Mouse (Mus musculus) v-Abl transformed pro-B cells (cell line): ENCODE data around the gene Pum1.

Experiments
- in situ Hi-C, 2 experiments: fragments of 400-800 bp; cut with MboI; formaldehyde crosslinking; loops; one replicate each; pipeline ENCODE4 v1.15.1; 2025; ENCODE audit not compliant: unreplicated experiment in 2 of 2

Pum1 gene

DNA sequence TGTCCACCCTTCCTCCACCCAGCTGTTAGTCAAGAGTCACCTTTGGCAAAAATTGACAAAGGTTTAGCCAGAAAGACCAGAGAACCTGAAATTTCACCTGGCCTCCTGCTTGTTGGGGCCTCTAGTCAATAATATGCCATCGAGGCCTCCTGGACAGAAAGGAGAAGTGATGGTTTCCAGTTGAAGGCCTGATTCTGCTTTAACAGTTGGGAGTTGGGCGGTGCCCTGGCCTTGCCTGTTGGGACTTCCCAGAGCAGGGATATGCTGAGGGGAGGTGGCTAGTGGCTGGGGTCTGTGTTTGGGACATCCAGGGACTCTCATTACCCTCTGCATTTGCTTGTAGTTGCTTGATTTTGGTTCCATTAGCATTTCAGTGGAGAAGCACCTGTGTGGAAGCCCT, 119.4 kb downstream of the Pum1 start:
- in situ Hi-C loops = loop anchor here in 1 of 2 experiments (10.0 kb wide), 1 partner anchor 1052 kb away; the partner anchor contains the start of gene Ptpru

DNA sequence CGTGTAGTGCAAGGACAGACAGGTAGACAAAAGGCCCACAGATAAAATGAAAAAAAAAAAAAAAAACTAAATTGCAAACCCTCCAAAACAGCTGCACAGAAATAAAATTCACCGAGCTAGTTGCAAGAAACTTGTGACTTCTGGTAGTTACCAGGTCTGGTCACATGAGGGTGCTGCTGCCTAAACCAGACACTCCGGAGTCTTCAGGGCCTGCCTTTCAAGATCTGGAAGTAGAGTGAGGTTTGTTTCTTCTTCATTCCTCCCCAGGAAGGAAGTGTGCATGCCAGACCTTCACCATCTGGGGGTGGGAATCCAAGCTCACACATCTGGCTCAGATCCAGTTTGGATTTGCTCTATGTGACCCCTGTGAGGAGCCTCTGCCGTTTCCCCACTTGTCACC, 121.6 kb downstream of the Pum1 start:
- in situ Hi-C loops = loop anchor here (5.0 to 10.0 kb wide), 4 partner anchors 93 to 1053 kb away; partner anchors contain the start of gene Ptpru (in 2 of the 2)

DNA sequence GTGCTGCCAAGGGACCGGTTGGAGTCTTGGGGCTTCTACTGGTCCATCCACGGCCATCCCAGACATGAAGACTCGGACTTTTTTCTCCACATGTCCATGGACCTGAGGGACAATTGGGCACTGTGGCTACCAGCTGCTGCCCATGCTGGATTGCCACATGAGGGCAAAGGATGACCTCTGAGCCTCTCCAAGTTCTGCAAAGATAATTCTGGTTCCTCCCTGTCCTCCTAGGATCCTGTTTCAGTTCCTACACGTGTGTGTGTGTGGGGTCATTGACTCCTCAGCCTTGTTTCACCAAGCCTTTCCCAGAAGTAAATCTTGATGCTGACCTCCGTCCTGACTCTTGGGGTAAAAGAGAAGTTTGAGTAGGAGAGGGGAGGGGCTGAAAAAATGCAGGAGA, 124.4 kb downstream of the Pum1 start:
- in situ Hi-C loops = loop anchor here (5.0 to 10.0 kb wide), 4 partner anchors 90 to 1050 kb away; partner anchors contain the start of gene Ptpru (in 2 of the 2)

DNA sequence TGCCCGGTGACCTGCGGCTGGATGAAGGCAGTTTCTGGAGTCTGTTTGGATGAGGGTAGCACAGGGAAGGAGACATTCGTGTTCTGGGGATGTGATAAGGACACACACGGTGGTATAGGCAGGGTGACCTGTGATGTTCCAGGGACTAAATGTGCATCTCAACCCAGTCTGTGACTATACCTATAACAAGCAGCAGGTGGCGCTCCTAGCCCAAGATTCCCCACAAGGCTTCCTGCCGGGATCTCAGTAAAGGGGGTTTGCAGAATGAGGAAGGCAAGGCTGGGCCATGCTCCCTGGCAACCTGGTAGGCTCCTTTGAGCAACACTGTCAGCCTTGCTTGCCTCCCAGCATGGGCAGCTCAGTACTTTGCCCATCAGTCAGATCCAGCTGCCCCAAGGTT, 127.1 kb downstream of the Pum1 start:
- in situ Hi-C loops = no loop called here

DNA sequence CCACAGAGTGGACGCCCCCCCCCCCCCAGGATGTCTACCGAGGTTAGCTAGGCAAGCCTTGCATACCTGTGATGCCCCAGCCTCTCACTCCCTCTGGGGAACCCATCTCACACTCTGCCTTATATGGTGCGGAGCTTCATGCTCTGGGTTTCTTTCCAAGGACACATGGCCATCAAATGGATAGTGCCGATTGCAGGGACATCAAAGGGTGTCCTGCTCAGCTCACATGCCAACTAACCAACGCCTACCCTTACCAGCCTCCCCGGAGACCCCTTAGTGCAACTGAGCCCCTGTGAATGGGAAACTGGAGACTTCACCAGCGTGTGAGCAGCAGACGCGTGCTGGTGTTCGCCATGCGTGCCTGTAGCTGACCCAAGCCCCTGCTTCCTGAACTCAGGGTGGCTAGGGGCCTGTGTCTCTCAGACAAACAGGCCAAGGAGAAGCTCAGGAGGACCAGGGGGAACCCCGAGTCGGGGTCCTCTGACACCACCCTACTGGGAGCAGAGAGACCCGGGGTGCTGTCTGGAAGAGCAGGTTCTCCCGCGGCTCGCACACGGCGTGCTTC, 128.8 kb downstream of the Pum1 start:
- in situ Hi-C loops = no loop called here

DNA sequence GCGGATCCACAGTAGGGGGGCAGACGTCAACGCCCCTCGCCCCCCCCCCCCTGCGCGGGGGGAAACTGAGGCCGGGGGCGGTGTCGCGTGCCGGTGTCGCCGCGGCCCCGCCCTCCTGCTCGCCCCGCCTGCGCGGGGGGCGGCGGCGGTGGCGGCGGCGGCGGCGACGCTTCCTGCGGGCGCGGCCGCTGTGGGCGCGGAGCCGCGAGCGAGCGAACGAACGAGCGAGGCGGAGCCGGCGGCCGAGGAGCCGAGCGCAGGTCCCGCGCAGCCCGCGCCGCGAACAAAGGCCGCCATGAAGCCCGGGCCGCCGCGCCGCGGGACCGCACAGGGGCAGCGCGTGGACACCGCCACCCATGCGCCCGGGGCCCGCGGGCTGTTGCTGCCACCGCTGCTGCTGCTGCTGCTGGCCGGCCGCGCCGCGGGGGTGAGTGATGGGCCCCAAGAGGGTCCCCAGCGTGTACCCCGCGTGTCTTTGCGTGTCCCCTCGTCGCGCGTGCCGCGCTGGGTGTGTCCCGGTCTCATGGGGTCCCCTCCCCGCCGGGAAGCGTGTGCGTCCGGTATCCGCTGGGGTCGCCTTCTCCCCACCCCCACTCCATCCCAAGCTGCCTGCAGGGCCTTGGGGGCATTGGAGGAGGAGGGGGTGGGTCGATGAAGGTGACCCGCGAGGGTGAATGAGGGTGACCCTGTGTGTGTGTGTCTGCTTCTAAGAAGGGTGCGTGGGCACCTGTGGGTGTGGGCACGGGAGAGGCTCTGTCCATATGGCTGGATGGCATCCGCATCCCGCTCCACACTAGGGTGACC, 129.5 kb downstream of the Pum1 start, which contains the start of gene Sdc3:
Sdc3 (plus strand) TSS at position 162 of the 804 bp plus-strand sequence.
- in situ Hi-C loops = no loop called here

DNA sequence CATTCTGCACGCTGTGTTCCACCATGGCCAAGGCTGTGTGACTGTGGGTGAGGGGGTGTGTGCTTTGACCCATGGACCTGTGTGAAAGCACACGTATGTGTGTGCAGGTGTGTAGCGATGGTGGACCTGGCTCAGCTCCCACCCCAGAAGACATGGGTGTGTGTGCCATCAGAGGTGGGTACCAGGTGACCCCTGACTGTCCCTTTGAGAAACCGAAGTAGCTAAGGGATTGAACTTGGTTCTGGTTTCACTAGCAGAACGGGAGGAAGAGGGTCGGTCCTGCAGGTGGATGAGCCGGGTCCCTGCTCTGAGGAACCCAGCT, 130.0 kb downstream of the Pum1 start:
- in situ Hi-C loops = no loop called here

DNA sequence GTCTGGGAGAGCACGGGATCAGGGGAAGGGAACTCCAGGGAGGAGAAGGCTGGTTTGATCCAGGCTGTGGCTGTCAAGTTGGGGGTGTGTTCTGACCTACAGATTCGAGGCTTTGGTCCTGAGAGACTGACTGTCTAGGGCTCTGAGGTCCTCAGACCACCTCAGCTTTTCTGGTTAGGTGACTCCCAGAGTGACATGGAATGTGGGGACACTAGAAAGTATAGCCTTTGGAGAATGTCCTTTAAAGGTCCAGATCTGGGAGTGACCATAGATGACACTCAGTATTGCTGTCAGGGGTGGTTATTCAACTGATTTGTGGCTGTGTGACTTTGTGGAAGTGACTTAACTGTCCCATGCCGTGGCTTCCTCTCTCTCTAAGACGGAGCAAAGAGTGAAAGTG, 131.7 kb downstream of the Pum1 start:
- in situ Hi-C loops = no loop called here

DNA sequence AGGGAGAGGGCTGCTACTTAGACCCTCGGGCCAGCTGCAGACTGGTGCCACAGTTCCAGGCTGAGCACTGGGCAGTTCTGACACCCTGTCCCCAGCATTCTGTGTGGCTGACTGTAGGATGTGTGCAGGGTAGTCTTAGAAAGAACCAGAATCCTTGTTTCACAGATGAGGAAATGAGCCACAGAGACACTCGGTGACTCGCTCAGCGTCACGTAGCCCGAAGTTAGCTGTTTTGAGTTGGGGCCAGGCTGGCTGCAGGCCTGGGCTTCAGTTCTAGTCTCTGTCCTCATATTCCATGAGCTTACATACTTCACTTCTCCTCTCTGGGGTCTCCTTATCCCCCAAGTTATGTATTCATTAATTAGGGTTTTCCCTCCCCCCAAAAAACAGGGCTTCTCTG, 132.8 kb downstream of the Pum1 start:
- in situ Hi-C loops = no loop called here

DNA sequence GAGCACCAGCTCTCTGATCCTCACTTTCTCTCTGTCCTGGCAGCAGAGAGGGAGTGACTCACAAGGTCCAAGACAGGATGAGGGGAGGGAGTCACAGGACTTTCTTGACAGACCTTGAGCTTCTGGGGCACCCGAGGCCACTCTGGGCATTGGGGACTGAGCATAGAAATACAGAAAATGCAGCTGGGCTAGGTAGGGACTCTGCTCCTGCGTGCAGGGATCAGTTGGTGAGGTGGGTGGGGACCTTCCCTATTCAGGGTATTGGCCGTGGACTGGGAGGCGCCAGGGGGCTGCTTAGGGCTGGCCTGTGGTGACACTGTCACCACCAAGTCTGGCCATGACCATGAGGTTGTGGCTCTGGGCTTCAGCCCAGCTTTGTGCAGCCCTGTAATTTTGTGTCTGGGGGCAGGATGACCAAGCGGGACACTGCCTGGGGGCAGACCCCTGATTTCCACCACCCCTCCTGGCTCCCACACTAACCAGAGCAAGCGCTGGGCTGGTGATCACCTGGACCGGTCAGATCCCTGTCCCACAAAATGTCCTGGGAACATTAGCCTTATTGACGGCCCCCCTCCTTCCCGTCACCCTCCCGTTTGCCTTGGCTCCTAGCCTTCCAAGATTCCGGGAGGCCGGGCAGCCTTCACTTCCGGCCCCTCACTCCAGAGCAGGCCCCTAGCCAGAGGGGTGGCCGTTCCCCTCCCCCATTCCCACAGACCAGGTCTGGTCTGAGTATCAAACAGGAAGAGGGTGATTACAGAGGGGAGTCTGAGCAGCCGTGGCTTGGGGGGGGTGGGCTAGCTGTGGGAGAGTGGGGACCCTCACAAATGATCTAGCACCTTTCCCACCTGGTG, 134.3 kb downstream of the Pum1 start:
- in situ Hi-C loops = no loop called here

DNA sequence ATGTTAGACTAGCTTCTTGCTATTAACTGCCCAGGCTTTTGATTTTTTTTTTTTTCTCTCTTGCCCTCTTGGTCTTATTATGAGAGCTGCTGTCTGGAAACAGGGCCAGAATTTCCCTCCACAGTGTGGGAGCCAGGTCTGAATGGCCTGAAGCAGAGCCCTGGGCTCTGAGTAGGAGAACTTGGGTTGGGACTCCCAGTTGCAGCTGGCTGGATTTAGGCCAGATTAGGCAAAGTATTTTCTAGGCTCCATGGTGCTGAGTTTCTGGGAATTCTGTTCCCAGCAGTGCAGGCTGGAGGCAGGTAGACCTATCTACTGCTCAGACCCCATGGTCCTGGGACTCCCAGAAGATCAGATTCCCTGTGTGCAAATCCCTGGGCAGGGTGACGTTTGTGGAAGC, 135.3 kb downstream of the Pum1 start:
- in situ Hi-C loops = no loop called here

DNA sequence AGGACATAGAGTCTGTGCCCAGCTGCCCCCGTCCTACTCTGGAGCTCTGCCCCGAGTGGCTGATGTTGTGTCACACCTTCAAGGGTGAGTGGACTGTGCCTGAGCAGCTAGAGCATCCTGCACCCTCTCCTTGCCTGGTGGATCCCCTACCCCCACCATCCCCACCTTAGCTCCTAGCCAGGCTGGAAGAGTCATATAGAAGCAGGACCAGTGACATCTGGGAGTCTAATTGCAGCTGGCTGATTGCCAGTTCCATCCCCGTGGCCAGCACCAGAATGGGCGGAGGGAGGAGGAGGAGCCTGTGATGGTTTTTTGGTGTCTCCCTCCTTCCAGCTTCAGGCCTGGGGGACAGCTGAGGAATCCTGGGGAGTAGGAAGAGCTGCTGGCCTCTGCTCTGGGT, 136.0 kb downstream of the Pum1 start:
- in situ Hi-C loops = no loop called here

DNA sequence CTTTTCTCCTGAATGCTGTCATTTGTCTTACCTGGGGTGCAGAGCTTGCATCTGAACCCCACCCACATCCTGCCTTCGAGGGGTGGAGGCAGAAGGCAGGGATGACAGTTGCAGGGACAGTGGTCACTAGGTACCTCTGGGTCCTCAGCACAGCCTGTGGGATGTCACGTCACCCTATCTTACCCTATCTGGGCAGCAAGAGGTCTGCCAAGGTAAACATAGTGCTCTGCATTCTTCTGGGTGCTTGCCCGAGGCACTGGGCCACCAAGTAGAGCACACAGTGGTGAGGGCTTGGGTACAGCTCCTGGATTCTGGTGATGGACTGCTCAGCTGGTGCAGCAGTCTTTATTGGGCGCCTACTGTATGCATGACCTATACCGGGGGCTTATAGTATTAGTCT, 136.5 kb downstream of the Pum1 start:
- in situ Hi-C loops = no loop called here

DNA sequence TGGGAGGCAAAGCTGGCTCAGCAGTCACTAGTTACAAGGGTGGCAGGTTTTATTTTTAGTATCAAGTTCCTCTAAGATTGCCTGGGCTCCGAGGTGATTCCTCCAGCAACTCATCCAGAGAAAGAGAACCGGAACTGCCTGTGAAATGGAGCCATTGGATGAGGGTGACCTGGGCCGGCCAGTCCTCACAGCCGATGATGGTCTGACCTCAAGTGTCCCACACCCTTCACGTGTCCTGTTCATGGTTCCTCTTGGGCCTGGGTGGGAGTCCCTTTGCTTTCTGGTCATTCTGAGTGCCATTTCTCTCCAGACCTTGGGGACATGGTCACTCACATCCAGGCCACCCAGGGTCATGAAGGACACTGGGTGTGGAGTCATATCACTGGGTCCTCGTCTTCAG, 137.0 kb downstream of the Pum1 start:
- in situ Hi-C loops = no loop called here

DNA sequence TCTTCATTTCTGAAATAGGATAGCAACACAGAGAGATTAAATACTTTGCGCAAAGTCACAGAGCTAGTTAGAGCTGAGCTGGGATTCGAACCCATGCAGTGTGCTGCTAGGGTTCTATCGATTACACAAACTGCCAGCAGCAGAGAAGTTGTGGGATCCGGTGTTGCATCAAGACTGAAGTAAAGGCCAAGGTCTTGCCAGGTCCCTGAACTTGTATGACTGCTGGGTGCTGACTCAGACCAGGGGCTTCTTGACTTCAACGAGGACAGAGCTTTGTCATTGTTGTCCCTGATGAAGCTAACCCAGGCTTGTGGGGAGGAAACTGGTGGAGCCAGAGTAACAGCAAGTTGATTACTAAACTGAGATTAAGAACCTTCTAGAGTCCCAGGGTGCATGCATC, 138.1 kb downstream of the Pum1 start:
- in situ Hi-C loops = no loop called here

DNA sequence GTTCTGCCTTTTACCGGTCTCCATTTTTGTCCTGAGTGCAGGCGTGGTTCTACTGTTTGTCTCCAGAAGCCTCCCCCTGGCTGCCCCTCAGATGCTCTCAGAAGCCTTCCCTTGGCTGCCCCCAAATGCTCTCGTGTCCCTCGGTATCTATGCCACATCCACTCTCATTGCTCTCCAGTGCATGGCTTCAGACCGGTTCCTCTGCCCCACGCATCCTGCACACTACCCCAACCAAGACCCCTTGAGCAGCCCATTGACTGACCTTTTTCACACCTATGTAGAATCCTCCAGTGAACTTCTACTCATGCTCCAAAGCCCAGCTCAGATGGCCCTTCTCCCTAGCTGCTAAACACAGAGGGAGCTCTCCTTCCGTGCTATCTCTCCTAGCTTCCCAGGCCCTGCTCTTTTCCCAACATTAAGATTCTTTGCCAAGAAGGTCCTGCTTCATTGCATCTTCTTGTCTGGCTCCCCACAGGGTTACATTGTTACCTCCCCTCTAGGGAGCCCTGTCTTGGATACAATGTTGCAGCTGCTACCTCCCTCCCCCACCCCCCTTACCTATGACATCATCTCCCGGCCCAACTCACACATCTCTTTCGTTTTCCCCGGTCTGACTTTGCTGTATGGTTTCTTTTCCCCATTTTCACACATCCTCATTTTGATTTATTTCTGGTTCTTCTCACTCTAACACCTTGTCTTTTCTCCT, 138.7 kb downstream of the Pum1 start:
- in situ Hi-C loops = no loop called here

DNA sequence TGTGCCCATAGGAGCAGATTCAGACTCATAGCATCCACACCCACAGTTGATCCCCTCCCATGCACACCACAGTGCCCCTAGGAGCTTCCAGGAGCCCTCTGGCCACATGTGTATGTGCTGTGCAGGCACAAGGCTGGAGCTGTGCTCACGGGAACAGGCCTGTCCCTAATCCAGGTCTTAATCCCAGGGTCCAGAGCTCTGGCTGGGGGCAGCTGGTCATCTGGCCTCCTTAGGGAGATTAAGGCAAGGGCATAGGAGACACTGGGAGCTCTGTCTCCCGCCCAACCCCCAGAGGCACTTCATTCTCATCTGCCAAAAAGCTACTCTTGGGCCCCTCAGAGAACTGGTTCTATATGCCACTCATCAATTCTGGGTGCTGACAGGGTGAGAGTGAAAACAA, 140.5 kb downstream of the Pum1 start:
- in situ Hi-C loops = no loop called here

DNA sequence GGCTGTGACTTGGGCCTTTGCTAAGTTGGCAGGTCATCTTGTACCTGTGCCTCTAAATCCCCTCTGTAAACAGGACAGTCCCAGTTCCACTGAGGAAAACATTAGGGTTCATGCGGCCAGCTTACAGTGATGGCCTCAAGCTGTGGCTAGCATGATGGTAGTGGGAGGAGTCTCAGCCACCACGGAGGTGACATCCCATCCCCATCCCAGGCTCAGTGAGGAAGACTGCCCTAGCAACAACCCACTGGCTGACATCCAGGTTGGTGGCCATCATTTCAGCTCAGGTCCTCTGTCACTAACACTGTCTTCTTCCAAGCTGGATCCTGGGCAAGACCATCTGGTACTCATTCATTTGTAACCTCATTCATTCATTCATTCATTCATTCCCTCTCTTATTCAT, 141.2 kb downstream of the Pum1 start:
- in situ Hi-C loops = no loop called here

DNA sequence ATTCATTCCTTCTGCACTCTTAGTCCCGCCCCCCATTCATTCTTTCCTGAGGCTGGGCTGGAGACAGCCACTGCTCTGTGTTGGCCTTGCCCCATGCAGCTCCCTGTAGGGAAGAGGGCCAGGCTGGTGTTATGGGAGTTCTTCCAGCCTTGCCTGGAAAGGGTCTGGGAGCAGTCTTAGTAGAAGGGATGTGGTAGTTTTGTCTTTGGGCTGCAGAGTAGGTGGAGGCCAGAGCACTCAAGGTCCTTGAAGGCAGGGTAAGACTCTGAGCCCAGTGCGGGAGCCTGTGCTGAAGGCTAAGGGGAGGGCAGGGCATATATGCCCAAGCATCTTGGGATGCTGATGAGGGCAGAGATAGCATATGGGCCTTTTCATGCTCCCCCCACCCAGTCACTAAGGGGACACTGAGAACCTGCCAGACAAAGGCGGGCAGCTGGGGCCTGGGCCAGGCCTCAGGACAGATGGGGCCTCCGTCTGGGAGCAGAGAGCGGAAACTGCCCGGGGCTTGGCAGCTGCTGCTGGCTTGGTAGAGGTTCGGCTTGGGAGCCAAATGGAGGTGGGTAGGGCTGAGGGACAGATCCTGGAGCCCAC, 141.7 kb downstream of the Pum1 start:
- in situ Hi-C loops = no loop called here

DNA sequence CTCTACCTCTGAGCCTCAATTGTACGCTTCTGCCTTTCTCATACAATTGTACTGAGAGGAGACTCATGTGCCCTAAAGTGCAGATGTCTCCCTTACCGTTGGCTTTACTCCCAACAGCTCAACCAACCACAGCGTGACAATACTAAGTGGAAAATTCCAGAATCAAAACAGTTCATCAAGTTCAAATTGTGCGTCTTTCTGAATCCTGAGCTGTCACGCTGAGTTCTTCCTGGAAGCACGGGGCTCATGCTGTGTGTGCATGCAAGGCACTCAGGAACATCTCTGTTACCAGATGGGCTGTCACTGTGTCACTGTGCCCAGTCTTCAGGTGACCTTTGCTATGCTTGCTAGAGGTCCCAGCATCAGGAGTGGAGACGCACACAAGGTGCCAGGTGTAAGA, 142.6 kb downstream of the Pum1 start:
- in situ Hi-C loops = no loop called here
